Mouse (Mus musculus) MEL (cell line): ENCODE results near the gene Osbpl9.

ENCODE experiments used
- BHLHE40 ChIP-seq: IDR thresholded peaks from 2 replicates; pipeline ENCODE4 v1.6.1; 2012; ENCODE audit warnings: low read depth, mild to moderate bottlenecking, inconsistent platforms, low read length, improper control_type of control experiment, borderline replicate concordance
- CHD2 ChIP-seq: IDR thresholded peaks from 2 replicates; pipeline ENCODE4 v1.6.1; 2011; ENCODE audit warnings: low read length, improper control_type of control experiment
- CTCF ChIP-seq, 3 experiments: IDR thresholded peaks in 2 of 3; conservative IDR thresholded peaks in 1 of 3; 2 replicates each; pipeline ENCODE4 v1.5.1; 2011 to 2012; ENCODE audit warnings: low read length in 3 of 3, low read depth in 2 of 3, mild to moderate bottlenecking in 2 of 3, improper control_type of control experiment in 1 of 3, inconsistent platforms in 1 of 3, mixed read lengths in 1 of 3, moderate library complexity in 1 of 3; ENCODE audit not compliant: control insufficient read depth in 1 of 3, insufficient read depth in 1 of 3, poor library complexity in 1 of 3, severe bottlenecking in 1 of 3
- ELF1 ChIP-seq: IDR thresholded peaks from 2 replicates; pipeline ENCODE4 v1.6.1; 2014; ENCODE audit warnings: low read depth, mild to moderate bottlenecking, inconsistent platforms, low read length, improper control_type of control experiment, moderate library complexity
- ETS1 ChIP-seq: IDR thresholded peaks from 2 replicates; pipeline ENCODE4 v1.6.1; 2012; ENCODE audit warnings: low read depth, mild to moderate bottlenecking, inconsistent platforms, low read length, improper control_type of control experiment, moderate library complexity
- GATA1 ChIP-seq: IDR thresholded peaks from 2 replicates; pipeline ENCODE4 v1.6.1; 2011; ENCODE audit warnings: low read depth, low read length, improper control_type of control experiment
- MXI1 ChIP-seq: IDR thresholded peaks from 2 replicates; pipeline ENCODE4 v1.6.1; 2011; ENCODE audit warnings: mild to moderate bottlenecking, low read depth, low read length, improper control_type of control experiment
- NELFE ChIP-seq: IDR thresholded peaks from 2 replicates; pipeline ENCODE4 v1.6.1; 2011; ENCODE audit warnings: low read depth, low read length, improper control_type of control experiment
- POLR2A ChIP-seq, 2 experiments: IDR thresholded peaks; 2 replicates each; pipeline ENCODE4 v1.6.1; 2011 to 2012; ENCODE audit warnings: low read length in 2 of 2, mild to moderate bottlenecking in 2 of 2, control low read depth in 1 of 2, improper control_type of control experiment in 1 of 2, low read depth in 1 of 2, moderate library complexity in 1 of 2; ENCODE audit not compliant: control insufficient read depth in 1 of 2, insufficient read depth in 1 of 2, poor library complexity in 1 of 2
- POLR2AphosphoS5 ChIP-seq: IDR thresholded peaks from 2 replicates; pipeline ENCODE4 v1.6.1; 2012; ENCODE audit warnings: low read depth, borderline replicate concordance, mild to moderate bottlenecking, inconsistent platforms, low read length, moderate library complexity, mixed read lengths
- RCOR1 ChIP-seq: IDR thresholded peaks from 2 replicates; pipeline ENCODE4 v1.6.1; 2012; ENCODE audit warnings: low read depth, mild to moderate bottlenecking, inconsistent platforms, low read length, improper control_type of control experiment
- TCF12 ChIP-seq: IDR thresholded peaks from 2 replicates; pipeline ENCODE4 v1.6.1; 2014; ENCODE audit warnings: low read depth, mild to moderate bottlenecking, inconsistent platforms, low read length, improper control_type of control experiment, moderate library complexity
- ZMIZ1 ChIP-seq: IDR thresholded peaks from 2 replicates; pipeline ENCODE4 v1.6.1; 2012; ENCODE audit warnings: low read depth, mild to moderate bottlenecking, inconsistent platforms, low read length, improper control_type of control experiment, moderate library complexity
- ZNF384 ChIP-seq: IDR thresholded peaks from 2 replicates; pipeline ENCODE4 v1.6.1; 2012; ENCODE audit warnings: low read depth, mild to moderate bottlenecking, inconsistent platforms, low read length, improper control_type of control experiment

- no peak for TF ChIP-seq CTCF (IDR thresholded peaks at IDR 0.05 in 2 of 3, conservative IDR thresholded peaks at IDR 0.05 in 1 of 3; ENCODE audit: control insufficient read depth in 1 of 3, insufficient read depth in 1 of 3, low read depth in 2 of 3, low read length in 3 of 3, poor library complexity in 1 of 3, severe bottlenecking in 1 of 3)
- no peak for TF ChIP-seq NELFE
- no peak for TF ChIP-seq RCOR1
- TF ChIP-seq ELF1 = no peak
- no peak for TF ChIP-seq MXI1
- no peak for TF ChIP-seq TCF12
- TF ChIP-seq POLR2A (IDR thresholded peaks at IDR 0.05; ENCODE audit: control insufficient read depth in 1 of 2, insufficient read depth in 1 of 2, low read depth in 1 of 2, low read length in 2 of 2, poor library complexity in 1 of 2) = no peak
- TF ChIP-seq BHLHE40 = no peak
- TF ChIP-seq ETS1 = no peak
- no peak for TF ChIP-seq ZNF384
- no peak for TF ChIP-seq ZMIZ1
- no peak for TF ChIP-seq GATA1
- no peak for TF ChIP-seq CHD2
- TF ChIP-seq POLR2AphosphoS5 = no peak
These were observed 59.0 kb downstream of the Osbpl9 start for GRCm38 (mm10) chr4:109143091-109143490.
